Mouse (Mus musculus): Measurements from ENCODE around the gene Nrip1. TPM values are rescaled to one million over a fixed set of nuclear protein-coding genes. Genes with fewer than 3 reads are reported as not detected.

Gene Nrip1
- total RNA-seq, 2 experiments from 2014 or later: 51.2 to 53.8 TPM

DNA sequence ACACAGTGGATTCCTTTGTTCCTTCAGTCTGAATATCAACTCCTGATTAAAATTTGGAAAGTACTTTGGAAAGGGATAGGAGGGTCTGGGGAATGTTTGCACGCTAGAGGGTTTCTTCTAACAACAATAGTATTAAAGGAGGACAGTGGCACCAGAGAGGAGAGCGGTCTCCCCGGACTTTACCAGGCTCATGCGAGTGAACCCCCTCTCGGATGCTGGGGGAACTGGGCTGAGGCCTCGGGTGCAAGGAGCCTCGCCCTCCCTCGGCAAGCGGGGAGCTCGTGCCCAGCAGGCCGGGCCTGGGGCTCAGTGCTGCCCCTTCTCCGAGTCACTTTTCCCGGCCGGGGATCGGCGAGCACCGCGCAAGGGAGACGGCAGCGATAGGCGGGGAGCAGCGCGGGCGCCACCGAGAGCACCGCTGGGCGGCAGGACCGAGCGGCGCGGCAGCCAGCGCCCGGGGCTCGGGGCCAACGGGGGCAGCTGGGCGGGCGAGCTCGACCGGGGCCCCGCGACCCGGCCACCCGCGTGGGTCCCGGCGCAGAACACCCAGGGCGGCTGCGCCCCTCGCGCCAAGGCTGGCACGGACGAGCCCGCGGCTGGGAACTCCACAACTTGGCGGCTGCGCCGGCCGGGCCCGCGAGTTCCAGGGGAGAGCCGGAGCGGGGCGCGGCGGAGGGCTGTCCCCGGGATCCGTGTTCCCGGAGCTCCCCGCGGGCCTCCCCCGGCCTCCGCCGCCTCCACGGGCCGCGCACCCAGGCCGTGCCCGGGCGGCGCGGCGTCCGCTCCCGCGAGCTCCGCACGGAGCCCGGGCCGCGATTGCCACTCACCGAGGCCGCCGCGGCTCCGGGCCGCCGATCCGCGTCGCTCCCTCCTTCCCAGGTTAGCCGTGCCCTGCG lies 1.3 kb downstream of the Nrip1 start:
- peak; percentile 42 to 67 for DNase-seq (ENCODE audit: low spot score in 2 of 2)

- DNase-seq (ENCODE audit: low spot score in 2 of 2): no peak
Measured at GRCm38 (mm10) chr16:76371614-76371917, 2.1 kb downstream of the Nrip1 start.

DNA sequence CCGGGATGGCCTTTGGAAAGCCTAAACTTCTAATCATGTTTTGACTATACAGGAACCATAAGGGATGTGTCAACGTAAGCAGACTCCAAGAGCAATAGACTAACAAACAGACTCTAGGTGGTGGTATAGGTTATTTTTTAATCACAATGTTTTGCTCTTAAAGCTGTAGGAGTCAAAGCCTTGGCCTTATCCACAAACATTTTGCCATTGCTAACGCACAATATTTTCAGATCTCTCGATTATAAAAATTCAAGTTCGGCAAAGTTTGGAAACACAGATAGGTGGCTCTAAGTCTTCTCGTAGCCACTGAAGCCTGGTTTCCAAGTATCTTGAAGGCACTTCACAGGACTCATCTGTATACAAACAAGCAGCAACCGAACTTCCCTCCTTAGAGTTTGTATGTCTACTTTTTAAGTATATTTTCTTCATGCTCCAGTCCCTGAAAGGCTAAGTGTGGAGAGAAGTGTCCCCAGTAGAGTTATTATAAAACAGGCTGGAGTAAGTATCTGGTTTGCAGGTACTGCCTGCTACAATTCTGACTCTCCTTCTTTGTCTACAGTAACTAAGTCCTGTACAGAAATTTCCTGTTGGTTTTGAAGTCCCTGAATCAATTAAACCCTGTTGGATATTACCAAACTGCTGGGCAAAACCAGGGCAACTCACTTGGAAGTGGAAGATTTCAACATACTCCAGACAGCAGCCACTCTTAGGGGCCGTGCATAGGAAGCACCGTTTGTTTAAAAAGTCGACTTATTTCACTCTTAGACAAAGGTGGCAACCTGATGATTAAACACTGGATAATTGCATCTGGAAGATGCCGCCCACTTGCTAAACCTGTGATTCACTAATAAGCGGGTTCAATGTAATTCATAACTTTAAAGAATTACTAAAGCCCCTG lies 2.7 kb downstream of the Nrip1 start:
- DNase-seq (ENCODE audit: low spot score in 2 of 2): no peak

GRCm38 (mm10) chr16:76370041-76370715 lies 3.4 kb downstream of the Nrip1 start:
- no peak for DNase-seq (ENCODE audit: low spot score in 2 of 2)

GRCm38 (mm10) chr16:76369236-76369635 lies 4.4 kb downstream of the Nrip1 start:
- DNase-seq (ENCODE audit: low spot score in 2 of 2): no peak

DNA sequence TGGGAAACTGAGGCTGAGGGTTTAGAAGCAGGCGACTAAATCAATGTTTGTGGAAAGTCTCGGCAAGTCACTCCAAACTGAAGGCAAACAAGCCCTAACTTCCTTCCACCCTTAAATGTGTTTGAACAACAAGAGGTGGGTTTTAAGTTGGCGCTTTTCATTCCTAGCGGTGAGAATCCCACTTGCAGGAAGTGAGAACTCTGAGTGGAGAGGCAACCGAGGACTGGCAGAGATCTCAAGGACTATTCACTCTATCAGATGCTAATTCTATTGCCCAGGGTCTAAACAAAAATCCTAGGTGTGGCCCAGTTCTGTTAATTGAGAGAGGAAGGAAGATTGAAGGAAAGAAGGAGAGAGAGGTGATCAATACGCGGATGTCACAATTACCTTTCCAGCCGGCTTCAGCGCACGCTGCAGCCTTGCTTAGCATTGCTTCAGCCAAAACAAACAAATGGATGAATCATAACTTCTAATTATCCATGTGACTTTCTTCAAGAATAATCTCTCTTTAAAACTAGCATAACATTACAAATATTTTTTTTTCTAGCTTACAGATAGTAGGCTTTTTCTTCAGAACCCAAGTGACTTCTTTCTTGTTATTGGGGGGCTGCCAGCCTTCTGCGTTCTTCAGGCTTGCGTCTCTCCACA lies 6.2 kb downstream of the Nrip1 start:
- no peak for DNase-seq (ENCODE audit: low spot score in 2 of 2)

- no peak for DNase-seq (ENCODE audit: low spot score in 2 of 2)
Measured at GRCm38 (mm10) chr16:76365790-76366406, 7.7 kb downstream of the Nrip1 start.

- no peak for DNase-seq (ENCODE audit: low spot score in 2 of 2)
Measured at GRCm38 (mm10) chr16:76365237-76365636, 8.4 kb downstream of the Nrip1 start.

DNA sequence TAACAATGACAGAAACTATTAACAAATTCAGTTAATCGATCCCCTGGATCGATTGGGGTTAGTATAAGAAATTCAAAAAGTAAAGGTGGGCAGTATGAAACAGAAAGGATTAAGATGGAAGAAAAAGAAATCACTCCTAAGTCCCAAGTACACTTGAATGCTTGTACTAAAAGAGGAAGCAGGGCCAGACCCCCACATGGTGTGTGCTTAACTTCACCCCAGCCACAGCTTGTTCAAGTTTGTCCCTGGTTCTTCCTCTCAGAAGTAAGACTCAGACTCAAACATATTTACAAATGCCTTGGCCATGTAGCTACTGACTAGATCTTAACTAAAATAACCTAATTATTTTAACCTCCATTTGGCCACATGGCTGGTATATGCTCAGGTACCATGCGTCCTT lies 10.0 kb downstream of the Nrip1 start:
- no peak for DNase-seq (ENCODE audit: low spot score in 2 of 2)

GRCm38 (mm10) chr16:76362982-76363381 lies 10.6 kb downstream of the Nrip1 start:
- no peak for DNase-seq (ENCODE audit: low spot score in 2 of 2)

- no peak for DNase-seq (ENCODE audit: low spot score in 2 of 2)
Measured at GRCm38 (mm10) chr16:76360441-76360840, 13.2 kb downstream of the Nrip1 start.

DNA sequence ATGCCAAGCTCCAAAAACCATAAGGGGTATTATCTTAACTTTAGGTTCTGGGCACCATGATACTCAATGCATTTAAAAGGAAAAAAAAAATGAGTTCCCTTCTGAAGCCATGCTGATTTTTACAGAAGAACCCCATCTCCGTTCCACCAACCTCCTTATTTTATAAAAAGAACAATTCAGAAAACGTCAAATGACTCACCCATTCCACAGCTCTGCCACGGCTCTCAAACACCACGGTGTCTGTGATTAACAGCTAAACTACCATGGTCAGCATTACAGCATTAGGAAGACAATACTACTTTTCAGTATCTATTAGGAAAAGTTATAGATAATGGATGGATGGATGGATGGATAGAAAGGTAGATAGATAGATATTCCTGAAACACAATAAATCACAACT lies 14.9 kb downstream of the Nrip1 start:
- DNase-seq (ENCODE audit: low spot score in 2 of 2): no peak

- no peak for DNase-seq (ENCODE audit: low spot score in 2 of 2)
Measured at GRCm38 (mm10) chr16:76358128-76358748, 15.4 kb downstream of the Nrip1 start.

DNA sequence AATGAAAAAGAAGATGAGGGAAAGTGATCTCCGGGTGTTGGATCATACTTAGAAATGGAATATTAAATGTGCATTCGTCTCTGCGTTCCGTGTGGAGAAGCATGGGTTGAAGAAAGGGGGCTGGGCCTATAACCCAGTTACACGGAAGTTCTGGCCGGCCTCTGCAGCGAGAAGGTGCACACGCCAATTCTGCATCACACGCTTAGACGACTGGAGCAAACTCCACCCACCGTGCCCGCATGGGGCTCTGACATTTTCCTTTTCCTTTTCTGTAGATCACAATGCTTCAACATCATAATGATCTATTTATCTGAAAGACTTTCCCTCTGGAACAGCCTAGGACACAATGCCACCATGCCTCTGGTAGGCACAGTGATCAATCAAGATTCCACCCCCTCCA lies 16.5 kb downstream of the Nrip1 start:
- DNase-seq (ENCODE audit: low spot score in 2 of 2): no peak

- no peak for DNase-seq (ENCODE audit: low spot score in 2 of 2)
Measured at GRCm38 (mm10) chr16:76355947-76356550, 17.6 kb downstream of the Nrip1 start.

GRCm38 (mm10) chr16:76355267-76355666 lies 18.4 kb downstream of the Nrip1 start:
- no peak for DNase-seq (ENCODE audit: low spot score in 2 of 2)

DNA sequence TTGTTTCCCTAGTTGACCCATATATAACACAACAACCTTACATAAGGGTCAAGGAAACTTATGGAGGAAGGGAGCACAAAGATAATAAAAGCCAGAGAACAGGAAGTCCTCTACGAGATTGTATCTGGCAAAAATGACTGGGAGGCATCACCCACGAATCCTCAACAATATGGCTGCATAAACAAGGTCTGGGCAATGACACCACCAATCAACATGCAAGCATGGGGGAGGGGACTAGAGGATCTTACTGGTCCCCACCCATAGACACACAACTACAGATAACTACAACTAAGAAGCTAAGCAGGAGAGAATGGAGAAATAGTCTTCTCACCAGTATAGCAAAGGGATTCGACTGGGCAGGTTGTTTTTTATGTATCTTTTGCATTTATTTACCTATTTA lies 18.8 kb downstream of the Nrip1 start:
- no peak for DNase-seq (ENCODE audit: low spot score in 2 of 2)

DNA sequence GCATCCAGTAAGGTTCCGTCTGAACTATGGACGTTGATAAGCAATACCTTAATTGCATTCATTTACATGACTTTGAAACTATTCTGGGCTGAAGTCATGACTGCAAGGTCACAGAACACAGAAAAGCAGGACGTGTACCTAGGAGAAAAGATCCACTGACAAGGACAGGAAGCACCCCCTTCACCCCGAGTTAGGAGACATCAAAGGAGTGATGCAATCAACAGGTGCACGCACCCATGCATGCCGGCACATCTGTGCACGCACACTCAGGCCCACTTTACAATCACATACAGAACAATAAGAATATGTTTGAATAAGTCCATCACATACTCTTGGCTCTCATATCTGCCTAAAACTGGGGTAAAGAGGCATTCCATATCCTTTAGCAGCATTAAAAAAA lies 19.3 kb downstream of the Nrip1 start:
- no peak for DNase-seq (ENCODE audit: low spot score in 2 of 2)

- peak; percentile 36 to 38 for DNase-seq (ENCODE audit: low spot score in 2 of 2)
Measured at GRCm38 (mm10) chr16:76350922-76351321, 22.7 kb downstream of the Nrip1 start.

DNA sequence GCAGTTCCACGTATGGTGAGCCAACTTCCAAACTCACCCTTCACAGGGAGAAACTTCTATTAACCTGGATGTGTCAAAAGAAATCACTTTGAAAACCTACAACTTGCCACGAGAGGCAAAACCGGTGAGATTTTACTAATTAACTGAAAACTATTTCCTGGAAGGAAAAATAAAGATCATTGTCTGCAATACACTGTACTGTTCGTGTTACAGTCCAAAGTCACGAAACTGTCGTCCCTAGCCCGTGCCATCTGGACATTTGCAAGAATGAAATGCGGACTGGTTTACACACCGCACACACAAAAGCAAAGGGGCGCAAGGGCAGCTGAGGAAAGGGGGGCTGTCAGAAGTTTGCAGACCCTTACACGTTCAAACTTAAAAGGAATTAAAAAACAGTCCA lies 24.6 kb downstream of the Nrip1 start:
- no peak for DNase-seq (ENCODE audit: low spot score in 2 of 2)
